Mouse (Mus musculus): Measurements from ENCODE around the gene Ciart.

GRCm38 (mm10) chr3:95925087-95925486 lies 43.0 kb upstream of the Ciart start:
- TF ChIP-seq JUN (IDR thresholded peaks at IDR 0.05; ENCODE audit: insufficient read depth, low read depth, low read length) = no peak
- TF ChIP-seq POLR2A (IDR thresholded peaks at IDR 0.05; ENCODE audit: low read depth, low read length) = no peak
- no peak for TF ChIP-seq USF1 (IDR thresholded peaks at IDR 0.05; ENCODE audit: low read depth, low read length)
- no peak for TF ChIP-seq MAFK (IDR thresholded peaks at IDR 0.05; ENCODE audit: insufficient replicate concordance, low read length)
- TF ChIP-seq ZC3H11A (IDR thresholded peaks at IDR 0.05; ENCODE audit: low read depth, low read length) = no peak
